25 mouse cellular contexts compared by ENCODE assay signal in the genomic region with DNA sequence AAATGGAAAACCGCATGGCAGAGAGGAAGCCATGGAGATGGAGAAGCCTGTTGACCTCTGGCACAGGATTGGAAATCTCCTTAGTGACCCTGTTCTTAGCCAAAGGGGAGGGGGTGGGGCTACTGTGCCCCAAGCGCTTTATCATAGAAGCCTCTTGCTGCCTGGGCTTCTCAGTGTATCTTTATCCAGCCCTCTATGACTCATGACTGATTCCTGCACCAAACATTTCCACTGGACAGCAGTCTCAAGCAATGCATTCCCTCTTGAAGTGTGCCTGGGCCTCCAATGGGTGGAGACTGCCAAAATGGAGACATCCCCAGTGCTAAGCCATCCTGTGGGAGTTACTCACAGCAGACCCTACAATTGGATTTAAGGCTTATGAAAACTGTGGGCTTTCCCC.
"Had no signal": no experiment of that assay in that cellular context is flagged by ENCODE, and none has a peak within 500 bp of the region (broad histone marks: within the 10 kb centered on the region; RNA-seq: fewer than 3 reads in every experiment).

No protein-coding gene starts in this region.

- H3K4me2 ChIP-seq: heart, embryonic 11.5 days; hindbrain, embryonic 13.5 days; hindbrain, embryonic 15.5 days; kidney, embryonic 15.5 days; limb, embryonic 13.5 days; limb, embryonic 15.5 days; liver, embryonic 12.5 days had no signal

- H3K9ac ChIP-seq: hindbrain, embryonic 13.5 days; hindbrain, embryonic 15.5 days; kidney, embryonic 15.5 days; limb, embryonic 13.5 days; limb, embryonic 15.5 days; liver, embryonic 12.5 days had no signal

- DNase-seq: gastrocnemius, adult 2 months; gastrocnemius, postnatal 14 days; gastrocnemius, postnatal 36 days; heart, adult 11 months; heart, adult 2 months; heart, postnatal 10 days; heart, postnatal 36 days; kidney, adult 11 months; kidney, adult 2 months; kidney, adult 9 months; kidney, postnatal 14 days; kidney, postnatal 36 days; layer of hippocampus, adult 9-11 months; layer of hippocampus, postnatal 36 days; left cerebral cortex, postnatal 4 days had no signal

- H3K4me1 ChIP-seq: limb, embryonic 15.5 days; liver, embryonic 12.5 days had no signal

- H3K27me3 ChIP-seq: hindbrain, embryonic 13.5 days; hindbrain, embryonic 15.5 days; kidney, embryonic 15.5 days; limb, embryonic 13.5 days; limb, embryonic 15.5 days; liver, embryonic 12.5 days had no signal

- ATAC-seq: hindbrain, postnatal 0 days; intestine, embryonic 16.5 days; liver, embryonic 12.5 days had no signal

- H3K9me3 ChIP-seq: hindbrain, embryonic 13.5 days; hindbrain, embryonic 15.5 days; kidney, embryonic 15.5 days; limb, embryonic 13.5 days; limb, embryonic 15.5 days; liver, embryonic 12.5 days had no signal

- H3K27ac ChIP-seq: gastrocnemius, adult 2 months; heart, adult 2 months; hindbrain, embryonic 13.5 days; hindbrain, embryonic 15.5 days; hindbrain, postnatal 0 days; kidney, embryonic 15.5 days; kidney, postnatal 0 days; limb, embryonic 13.5 days; limb, embryonic 15.5 days; liver, embryonic 12.5 days had no signal

- H3K4me3 ChIP-seq: gastrocnemius, adult 2 months; heart, adult 2 months; hindbrain, embryonic 13.5 days; hindbrain, embryonic 15.5 days; kidney, embryonic 15.5 days; limb, embryonic 13.5 days; limb, embryonic 15.5 days; liver, embryonic 12.5 days had no signal

- H3K36me3 ChIP-seq: hindbrain, embryonic 13.5 days; hindbrain, embryonic 15.5 days; kidney, embryonic 15.5 days; limb, embryonic 13.5 days; limb, embryonic 15.5 days; liver, embryonic 12.5 days had no signal
